Mouse (Mus musculus) retina, adult 2 months (tissue): Measurements from ENCODE around the gene Slc46a2.

ENCODE experiments used
- DNase-seq: peaks from one replicate; pipeline ENCODE4 v3.0.0-alpha.2; 2012; ENCODE audit warnings: low read depth, low spot score

Gene Slc46a2

GRCm38 (mm10) chr4:59859693-59860425 is 55.0 kb downstream of the Slc46a2 start:
- no peak for DNase-seq
